Mouse (Mus musculus): ENCODE data around the gene Cdhr4.

Cdhr4 gene

DNA sequence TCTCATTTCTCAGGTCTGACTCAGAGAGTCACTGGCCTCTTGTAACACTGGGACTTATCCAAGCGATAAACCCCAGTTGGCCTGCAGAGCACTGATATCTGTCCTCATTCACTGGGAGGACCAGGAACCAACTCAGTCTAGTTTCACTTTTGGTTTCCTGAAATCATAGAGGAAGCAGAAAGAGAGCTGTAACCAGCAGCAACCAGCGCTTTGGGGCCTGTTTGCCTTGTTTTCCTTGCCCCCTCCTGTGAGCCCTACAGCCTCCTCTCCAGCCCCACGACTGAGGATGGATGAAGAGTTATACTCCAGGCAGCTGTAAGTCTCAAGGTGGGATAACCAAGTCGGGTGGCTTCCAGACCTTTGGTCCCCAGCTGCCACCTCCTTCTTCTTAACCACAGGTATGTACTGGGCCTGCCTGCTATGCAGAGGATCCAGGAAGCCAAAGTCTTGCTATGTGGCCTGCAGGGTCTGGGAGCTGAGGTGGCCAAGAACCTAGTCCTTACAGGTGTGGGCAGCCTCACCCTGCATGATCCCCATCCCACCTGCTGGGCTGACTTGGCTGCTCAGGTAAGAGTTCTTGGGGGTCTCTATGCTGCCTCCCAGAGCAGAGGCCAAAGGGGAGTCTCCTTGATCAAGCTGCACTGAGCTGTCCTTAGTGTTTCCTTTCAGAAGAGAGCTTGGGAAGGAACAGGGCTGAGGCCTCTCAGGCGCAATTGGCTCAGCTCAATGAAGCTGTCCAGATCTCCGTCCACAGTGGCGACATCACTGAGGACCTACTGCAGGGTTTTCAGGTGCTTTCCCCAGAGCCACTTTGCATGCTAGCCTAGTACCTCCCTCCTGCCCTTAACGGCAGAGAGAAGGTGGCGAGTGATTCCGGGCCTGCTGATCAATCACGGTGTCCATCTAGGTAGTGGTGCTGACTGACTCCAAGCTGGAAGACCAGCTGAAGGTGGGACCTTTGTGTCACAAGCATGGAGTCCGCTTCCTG, 16.6 kb upstream of the Cdhr4 start, which contains the start of gene Uba7:
Gene Uba7, plus strand, starts transcription at position 107 of the 988 bp plus-strand sequence.
- DNase-seq (ENCODE audit: low read depth, low spot score), result no peak

DNA sequence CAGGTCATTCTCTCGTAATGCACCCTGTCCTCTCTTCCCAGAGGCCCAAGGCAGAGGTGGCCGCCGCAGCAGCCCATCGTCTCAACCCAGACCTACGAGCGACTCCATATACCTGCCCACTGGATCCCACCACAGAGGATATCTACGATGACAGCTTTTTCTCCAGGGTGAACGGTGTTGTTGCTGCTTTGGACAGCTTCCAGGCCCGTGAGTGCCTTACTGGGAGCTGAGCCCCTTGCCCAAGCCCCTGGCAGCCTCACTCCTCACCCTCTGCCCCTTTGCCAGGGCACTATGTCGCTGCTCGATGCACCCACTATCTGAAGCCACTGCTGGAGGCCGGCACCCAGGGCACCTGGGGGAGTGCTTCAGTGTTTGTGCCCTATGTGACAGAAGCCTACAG, 13.5 kb upstream of the Cdhr4 start:
- no peak for DNase-seq (ENCODE audit: low read depth, low spot score)

DNA sequence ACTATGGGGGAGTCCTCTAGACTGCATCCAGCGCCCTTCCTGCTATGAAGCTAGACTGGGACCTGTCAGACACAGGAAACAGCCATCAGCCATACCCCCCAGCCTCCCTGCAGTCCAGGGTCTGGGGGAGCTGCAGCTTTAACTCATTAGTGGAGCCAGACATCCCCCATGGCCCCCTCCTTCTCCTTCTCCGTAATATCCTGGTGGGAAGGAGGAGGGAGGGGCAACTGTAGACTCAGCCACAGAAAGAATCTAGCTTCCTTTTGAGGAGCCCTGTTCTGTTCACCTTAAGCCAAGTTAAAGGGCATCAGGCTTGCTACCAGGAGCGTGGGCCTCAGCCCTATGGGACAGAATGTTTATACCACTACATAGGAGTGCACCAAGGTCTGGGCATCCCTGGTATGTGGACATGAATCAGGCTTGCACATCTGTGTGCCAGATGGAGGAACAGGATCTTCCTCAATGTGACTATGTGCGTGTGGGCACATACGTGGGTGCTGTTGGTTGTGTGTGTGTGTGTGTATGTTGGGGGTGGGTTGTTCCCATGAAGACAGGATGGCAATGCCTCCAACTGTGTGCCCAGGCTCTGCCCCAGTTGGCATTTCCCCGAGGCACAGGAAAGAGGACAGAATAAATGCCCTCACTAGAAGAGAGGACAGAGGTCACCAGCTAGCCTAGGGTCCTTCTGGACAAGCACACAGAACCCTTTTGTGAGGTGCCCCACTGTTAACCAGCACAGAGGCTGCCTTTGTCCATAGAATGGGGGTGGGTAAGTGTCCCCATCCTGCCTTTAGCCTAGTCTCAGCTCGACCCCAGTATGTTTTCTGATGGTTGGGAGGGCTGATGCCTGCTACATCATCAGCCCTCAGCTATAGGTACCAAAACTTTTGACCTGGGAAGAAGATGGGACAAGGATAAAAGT, 10.4 kb upstream of the Cdhr4 start:
- no peak for DNase-seq (ENCODE audit: low read depth, low spot score)

DNA sequence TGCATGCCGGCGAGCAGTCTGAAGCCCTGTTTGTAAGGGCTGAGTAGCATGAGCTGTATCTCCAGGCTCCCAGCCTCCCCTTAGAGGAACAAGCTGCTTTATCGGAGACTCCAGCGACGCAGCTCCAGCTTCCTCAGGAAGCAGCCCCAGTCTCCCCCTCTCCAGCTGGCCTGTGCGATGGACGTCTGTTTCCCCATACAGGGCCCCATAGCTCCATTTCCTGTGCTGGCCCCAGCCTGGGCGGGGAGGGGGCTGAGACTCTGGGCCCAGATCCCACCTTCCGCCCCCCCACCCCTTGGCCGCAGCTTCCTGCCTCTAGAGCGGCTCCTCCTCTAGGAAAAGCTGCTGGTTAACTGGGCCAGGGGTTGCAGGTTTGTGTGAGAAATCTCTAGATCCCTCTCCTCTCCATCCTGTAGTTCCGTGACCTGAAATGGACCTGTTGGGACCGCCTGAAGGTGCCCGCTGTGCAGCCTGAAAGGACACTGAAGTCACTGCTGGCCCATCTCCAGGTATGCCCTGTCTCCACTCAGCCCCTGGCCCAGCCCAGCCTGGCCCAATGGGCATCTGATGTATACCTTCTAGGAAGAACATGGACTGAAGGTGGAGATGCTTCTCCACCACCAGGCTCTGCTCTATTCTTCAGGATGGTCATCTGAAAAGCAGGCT, 9.5 kb upstream of the Cdhr4 start, which contains the start of gene Gm20661:
Gene Gm20661, plus strand, starts transcription at position 378 of the 666 bp plus-strand sequence.
- DNase-seq (ENCODE audit: low read depth, low spot score), result no peak

DNA sequence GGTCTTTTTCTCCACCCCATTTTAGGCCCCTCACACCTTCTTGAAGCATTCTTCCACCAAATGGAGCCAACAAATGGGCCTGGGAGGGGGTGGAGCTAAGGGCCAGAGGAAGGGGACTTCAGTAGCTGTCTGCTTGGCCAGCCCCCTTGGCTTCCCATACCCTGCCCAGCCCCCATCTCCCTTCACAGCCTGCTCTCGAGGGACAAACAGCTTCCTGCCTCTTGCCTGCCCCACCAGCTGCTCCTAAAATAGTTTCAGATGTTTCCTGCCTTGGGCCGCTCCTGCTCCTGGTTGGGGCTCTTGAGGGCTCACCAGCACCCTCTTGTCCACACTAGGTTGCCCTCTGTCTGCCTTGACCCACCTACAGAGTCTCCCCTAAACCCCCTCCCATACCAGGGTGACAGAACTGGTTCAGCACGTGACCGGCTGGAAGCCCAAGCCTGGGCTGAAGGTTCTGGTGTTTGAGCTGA, 8.8 kb upstream of the Cdhr4 start:
- no peak for DNase-seq (ENCODE audit: low read depth, low spot score)

DNA sequence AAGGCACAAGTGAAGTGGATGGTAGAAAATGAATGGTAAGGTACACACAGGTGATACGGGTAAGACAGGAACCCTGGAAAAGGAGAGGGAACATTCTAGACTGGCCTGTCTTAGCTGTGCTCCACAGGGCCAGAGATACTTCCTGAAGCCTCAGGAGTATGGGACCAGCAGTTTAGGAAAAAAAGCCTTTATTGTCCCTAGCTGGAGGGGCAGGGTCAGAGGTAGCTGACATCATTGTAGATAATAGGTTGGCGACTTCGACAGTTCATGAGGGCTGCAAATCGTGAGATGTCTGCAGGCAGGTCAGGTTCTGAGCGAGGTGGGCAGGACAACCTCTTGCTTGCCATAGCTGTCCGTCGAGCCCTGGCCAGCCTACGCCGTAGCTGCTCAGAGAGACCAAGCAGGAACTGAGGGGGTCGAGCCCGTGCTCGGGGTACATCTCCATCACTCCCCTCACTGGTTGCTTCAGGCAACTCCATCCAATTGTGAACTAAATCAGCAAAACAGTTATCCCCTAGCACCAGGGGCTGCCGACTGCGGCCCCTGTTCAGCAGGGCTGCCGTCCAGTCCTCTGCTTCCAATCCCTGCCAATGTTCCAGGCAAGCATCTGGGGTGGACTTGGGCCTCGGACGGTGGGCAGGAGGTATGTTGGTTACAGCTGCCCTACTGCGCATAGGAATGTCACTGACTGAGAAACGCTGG, 8.1 kb upstream of the Cdhr4 start:
- DNase-seq (ENCODE audit: low read depth, low spot score), result no peak

DNA sequence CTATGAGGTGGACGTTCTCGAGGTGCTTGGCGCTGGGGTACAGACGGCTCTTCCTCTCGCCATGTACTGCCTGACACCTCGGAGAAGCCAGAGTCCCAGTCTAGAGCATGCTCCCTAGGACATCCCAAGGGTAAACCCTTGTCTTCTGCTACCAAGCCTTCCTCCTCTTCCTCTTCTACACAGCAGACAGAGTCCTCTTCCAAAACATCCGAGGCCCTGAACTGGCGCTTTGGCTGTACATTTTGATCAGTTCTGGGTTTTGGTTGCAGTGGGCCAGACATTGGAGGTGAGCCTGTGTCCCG, 7.6 kb upstream of the Cdhr4 start:
- no peak for DNase-seq (ENCODE audit: low read depth, low spot score)

DNA sequence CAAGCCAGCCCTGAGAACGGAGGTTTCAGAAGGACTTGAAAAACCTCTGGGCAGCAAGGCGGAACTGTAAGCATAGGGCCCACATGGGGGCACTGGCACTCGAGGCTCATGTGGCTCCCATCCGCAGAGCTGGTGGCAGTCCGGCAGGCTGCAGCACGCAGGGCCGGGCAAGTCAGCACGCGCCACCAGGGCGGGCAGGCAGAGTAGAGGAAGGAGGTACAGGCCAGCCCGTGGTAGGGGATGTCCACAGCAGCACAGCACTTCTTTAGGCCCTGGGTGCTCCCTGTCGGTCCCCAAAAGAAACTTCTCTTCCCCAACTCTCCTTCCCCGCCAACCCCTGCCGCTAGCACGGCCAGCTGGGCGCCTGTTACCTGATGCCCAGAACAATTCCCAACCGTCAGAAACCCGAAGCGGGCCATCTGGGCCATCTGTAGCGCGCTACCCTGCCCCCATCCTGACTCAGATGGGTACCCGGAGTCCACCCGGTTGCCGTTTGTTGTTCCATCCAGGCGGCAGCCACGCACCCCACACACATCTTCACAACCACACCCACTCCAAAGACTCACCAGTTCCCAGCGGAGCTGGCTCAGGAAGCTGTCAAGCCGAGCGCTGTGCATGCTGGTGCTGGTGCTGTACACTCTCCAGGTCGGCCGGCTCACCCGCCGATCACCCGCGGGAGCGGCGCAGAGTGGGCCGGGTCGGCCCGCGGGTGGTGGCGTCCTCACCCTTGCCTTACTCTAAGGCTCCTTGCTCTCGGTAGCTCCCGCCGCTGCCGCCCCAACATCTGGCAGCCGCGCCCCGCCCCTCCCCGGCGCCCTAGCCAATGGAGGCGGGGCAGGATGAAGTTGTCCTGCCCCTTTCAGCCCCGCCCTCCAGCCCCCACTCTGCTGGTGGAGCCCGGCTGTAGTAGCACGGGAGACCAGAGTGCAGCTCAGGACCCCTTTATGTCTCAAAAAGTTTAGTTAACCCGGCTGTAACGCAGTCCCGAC, 6.9 kb upstream of the Cdhr4 start, which contains the start of gene Inka1:
Gene Inka1, minus strand, starts transcription at position 749 of the 989 bp plus-strand sequence.
- DNase-seq (ENCODE audit: low read depth, low spot score), result no peak

DNA sequence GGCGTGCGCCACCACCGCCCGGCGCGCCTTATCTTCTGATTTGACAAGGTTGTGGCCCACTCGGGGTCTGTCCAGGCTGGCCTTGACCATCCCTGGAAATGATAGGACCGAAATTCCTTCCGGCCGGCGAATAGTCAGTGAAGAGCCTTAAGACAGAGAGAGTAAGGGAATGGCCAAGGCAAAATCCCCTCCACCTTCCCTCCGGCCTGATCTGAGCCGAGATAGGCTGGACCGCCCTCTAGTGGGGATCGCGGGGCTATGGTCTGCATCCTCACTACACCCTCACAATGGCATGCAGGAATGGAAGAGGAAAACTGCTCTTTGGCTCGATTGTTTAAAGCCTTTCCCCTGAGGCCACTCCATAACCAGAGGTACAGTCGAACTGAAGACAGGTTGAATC, 5.9 kb upstream of the Cdhr4 start:
- peak; percentile 67 for DNase-seq (ENCODE audit: low read depth, low spot score)

DNA sequence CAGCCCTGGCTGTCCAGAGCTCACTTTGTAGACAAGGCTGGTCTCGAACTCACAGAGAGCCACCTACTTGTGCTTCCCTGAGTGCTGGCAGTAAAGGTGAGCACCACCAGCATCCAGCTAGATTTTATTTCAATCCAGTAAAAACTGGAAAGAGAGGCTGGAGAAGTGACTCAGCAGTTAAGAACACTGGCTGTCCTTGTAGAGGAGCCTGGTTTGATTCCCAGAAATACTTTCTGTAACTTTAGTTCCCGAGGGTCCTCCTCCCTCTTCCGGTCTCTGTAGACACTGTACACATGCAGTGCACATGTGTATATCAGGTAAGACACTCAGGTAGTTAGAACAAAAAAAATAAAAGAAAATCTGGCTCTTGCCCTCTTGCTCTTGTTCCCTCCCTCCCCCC, 4.3 kb upstream of the Cdhr4 start:
- DNase-seq (ENCODE audit: low read depth, low spot score), result no peak

DNA sequence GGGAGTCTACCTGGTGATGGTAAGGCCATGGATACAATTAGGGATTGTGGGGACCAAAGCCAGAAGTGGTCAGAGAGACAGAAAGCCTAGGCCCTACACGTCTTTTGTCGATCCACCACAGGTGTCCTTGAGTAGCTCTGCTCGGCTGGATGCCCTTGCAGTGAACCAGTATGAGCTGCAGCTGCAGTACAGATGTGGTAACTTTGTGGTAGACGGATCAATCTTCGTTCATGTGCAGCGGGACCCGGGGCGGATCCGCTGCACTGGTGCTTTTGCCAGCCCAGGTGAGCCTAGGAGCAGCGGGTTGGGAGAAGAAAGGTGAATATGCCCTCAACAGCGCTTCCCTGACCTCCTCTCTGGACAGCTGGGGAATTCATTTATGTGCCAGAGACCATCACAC, 716 bp downstream of the Cdhr4 start:
- DNase-seq (ENCODE audit: low read depth, low spot score), result no peak

DNA sequence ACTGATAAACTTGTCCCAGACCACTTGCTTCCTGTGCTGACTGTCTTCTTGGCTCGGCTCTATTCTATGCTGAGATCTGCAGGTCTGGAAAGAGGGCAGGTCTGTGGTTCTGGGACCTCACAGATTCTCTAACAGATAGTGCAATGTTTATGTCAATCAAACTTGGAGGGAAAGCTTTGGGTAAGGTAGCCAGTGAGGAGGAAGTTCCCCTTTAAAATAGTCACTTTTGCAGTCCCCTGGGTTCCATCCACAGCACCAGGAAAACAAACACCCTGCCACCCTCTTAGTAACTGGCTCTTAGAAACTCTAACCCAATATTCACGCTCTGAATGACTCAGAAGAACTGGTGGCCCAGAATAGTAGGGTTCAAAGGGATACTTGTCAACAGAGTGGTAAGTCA, 2.2 kb downstream of the Cdhr4 start:
- DNase-seq (ENCODE audit: low read depth, low spot score), result no peak

DNA sequence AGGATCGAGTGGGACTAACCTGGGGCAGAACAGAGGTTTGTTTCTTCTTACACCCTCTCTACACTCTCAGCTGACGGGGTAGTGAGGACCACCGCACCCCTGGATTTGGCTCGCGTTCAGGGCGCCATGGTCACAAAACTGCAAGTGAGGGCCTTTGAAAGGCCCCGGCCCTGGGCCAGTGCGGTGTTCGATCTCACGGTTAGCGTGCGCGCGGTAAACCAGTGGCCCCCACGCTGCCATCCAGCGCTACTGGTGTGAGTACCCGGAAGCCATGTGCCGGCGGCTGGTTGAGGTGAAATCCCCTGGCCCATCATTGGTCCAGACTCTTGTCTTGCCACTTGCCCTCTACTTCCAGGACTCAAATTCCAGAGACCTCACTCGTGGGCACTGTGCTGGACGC, 3.2 kb downstream of the Cdhr4 start:
- no peak for DNase-seq (ENCODE audit: low read depth, low spot score)

DNA sequence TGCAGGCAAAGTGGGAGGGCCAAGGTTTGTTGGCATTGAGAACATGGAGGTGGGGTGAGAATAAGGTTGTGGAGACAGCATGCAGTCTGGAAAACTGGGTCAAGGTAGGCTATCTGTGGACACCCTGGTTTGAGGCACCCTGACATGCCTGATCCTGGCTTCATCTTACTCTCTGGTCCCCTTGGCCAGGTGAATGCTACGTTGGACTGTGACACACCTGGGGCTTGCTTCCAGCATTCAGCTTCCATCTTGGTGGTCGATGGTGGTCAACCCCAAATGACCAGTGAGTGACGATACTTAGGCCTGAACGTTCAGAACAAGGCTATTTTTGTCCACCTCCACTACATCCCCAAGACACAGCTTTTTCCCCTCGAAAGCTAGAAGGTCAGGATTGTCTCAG, 3.8 kb downstream of the Cdhr4 start, which contains the start of gene Gm20662:
Gene Gm20662, plus strand, starts transcription at position 301 of the 400 bp plus-strand sequence.
- DNase-seq (ENCODE audit: low read depth, low spot score), result no peak

DNA sequence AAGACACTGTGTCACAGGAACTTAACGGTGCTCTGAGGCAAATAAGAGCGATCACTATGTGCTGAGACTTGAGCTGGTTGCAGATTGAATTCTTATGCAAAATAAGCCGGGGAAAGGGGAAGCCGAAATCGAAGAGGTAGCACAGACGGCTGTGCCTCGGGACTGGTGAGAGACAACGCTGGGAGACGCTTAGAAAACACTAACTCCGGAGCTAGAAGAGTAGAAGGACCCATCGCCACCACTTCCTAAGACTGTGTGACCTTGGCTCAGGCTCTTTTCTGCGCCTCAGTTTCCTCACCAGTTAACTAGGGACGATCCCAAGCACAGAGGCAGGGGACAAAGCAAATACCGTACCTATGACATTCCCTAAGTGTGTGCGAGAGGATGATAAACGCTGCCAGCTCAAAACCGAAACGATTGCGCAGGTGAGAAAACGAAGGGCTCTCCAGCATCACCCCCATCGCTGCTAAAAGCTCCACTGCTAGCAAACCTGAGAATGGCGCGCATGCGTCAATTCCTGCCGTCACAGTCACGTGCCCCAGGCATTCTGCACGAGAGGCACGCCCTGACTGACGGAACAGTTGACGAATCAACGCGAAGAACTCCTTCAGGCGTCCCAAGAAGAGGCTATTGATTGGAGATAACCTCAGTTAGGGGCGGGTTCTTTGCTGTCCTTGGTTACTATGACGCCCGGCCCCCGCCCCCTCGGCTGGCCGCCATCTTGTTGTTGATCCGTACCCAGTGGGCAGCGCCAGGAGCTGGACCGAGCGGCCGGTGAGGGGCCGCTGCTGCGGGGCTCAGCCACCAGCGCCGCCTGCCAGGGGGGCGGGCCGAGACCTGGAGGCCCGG, 9.8 kb downstream of the Cdhr4 start, which contains the start of gene Ip6k1:
Gene Ip6k1, plus strand, starts transcription at position 580 of the 849 bp plus-strand sequence.
- DNase-seq (ENCODE audit: low read depth, low spot score), result peak; percentile 96

DNA sequence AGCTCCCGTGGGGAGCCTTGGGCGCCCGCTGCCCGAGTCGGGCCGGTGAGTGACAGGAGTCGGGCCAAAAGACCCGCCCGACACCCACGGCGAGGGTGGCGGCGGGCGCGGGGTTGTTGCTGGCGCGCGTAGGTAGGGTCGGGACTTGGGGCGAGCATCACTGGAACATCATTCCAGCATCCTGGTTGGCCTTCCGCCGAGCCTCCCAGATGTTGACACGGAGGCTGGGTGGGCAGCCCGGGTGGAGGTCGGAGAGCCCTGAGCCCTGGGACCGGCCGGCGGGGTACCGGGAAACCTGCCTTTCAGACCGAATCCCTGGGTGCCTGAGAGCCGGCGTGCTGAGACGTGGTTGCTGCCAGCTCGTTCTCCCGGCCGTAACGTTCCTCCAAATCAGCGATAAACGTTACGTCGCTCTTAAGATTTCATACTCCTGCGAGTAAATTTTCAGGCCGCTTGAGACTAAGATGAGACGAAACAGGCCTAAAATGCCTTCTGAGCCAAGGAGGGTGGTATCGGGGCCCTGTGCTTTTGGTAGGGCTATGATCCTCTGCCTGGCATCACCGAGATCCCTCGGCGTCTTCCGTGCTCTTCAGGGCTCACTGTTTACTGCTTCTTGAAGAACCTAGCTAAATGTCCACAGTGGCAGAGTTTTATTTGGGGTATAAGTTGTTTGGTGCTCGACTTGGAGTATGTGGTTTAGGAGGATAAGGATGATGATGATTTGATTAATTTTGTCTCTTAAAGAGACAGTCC, 10.7 kb downstream of the Cdhr4 start:
- DNase-seq (ENCODE audit: low read depth, low spot score), result no peak

DNA sequence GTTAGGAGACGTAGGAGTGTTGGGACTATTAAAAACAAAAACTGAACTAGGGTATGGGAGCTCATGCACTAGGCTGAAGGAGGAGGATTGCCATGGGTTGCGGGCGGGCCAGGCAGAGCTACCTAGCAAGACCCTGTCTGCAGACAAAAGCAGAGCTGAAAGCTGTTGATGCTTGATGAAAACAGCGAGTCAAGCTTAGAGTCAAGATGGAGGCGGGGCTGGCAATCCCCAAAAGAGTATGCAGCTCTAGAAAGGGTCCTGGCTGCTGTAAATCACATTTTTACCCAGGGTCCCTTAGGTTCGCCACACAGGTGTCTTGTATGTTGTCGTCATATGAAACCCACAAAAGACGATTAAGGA, 11.2 kb downstream of the Cdhr4 start:
- DNase-seq (ENCODE audit: low read depth, low spot score), result no peak

DNA sequence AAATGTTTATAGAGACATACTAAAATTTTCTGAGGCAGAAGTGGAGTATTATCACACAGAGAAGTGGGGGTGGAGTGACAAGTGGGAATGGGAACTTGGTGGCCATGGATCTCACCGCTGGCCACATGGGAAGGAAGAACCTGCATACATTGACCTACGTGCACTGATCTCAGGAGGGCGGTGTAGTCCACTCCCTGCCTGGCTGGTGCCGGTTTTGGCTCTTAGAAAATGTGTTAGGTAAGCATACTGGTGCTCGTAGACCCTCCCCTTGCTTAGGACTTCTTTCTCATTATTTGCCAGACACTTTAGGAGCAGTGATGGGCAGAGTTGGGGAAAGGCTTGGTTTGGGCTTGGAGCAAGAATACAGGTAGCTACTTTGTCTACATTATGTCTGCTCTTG, 15.7 kb downstream of the Cdhr4 start:
- DNase-seq (ENCODE audit: low read depth, low spot score), result no peak
